ENCODE assay signal across 1 mouse cellular context in the genomic region with DNA sequence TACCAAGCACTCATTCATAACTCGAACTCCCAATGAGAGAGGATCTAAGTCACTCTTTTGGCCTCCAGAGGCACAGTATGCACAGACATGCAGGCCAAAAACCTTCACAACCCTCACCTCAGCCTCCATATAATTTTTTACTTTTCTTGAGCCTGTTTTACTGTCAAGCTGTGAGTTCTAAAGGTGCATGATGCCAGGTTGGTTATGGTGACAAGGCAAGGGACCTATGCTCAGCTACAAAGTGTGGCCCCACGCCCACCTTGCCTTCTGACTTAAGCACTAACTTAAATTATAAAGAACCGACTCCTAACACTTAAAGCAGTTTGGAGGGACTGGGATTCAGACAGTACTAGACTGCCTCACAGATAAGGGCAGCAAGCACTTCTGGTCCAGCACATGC.
TF ChIP-seq lines count a peak whose summit lies in the region.

No protein-coding gene starts in this region.

TF ChIP-seq in ES-E14, 5 proteins besides CTCF, POLR2A, EP300 and RAD21:
- no peak for TF ChIP-seq CHD2 (IDR thresholded peaks at IDR 0.05; ENCODE audit: low read depth, low read length)
- TF ChIP-seq ZNF384 (IDR thresholded peaks at IDR 0.05; ENCODE audit: low read depth, low read length): no peak
- no peak for TF ChIP-seq HCFC1 (IDR thresholded peaks at IDR 0.05; ENCODE audit: borderline replicate concordance, insufficient read depth, low read length)
- TF ChIP-seq MAFK (IDR thresholded peaks at IDR 0.05; ENCODE audit: insufficient read depth, low read depth, low read length): no peak
- no peak for TF ChIP-seq ZC3H11A (IDR thresholded peaks at IDR 0.05; ENCODE audit: borderline replicate concordance, low read depth, low read length)
